Mouse (Mus musculus): ENCODE measurements at regions not wholly inside any gene's neighbourhood (a gene's known extent, or its start where the extent isn't known, plus 50 kb on each side); places are given as distances from the start of the nearest gene placed in this dataset.
"Not testable (repeated sequence)": the region's sequence is repeated elsewhere in the genome, so short reads cannot be mapped to it uniquely, and the experiment has no call there.

DNA sequence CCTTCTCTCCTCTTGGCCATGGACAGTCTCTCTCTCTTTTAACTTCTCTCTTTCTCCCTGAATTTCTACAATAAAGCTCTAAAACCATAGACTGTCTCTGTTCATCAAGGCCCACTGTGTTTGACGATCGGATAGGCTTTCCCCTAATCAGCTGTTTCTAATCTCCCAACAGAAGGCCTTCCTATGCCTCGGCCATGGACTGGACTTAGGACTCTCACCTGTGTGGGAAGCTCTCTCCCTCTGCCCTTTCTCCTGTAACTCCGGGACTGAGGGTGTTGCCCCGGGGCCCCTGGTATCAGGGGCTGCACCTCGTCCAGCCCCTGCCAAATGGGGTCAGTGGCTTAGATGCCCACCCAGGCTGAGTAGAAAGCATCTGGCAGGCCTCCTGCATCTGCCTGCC, 713.0 kb downstream of the Rapgef2 start:
- no peak for DNase-seq (ENCODE audit: low spot score in 2 of 2)

GRCm38 (mm10) chr3:78564926-78565325, 721.4 kb downstream of the Rapgef2 start:
- not testable (repeated sequence) for DNase-seq (ENCODE audit: low spot score in 2 of 2)
